Mouse (Mus musculus) ES-E14 (cell line): ENCODE measurements around the gene Hoxd13.

Experiments
- HCFC1 ChIP-seq: IDR thresholded peaks from 2 replicates; pipeline ENCODE4 v1.6.1; 2012; ENCODE audit warnings: low read length, inconsistent platforms, borderline replicate concordance; ENCODE audit not compliant: insufficient read depth
- MAFK ChIP-seq: IDR thresholded peaks from 2 replicates; pipeline ENCODE4 v1.6.1; 2014; ENCODE audit warnings: mild to moderate bottlenecking, low read depth, low read length, inconsistent platforms; ENCODE audit not compliant: insufficient read depth
- ZC3H11A ChIP-seq: IDR thresholded peaks from 2 replicates; pipeline ENCODE4 v1.6.1; 2012; ENCODE audit warnings: low read depth, mild to moderate bottlenecking, inconsistent platforms, low read length, borderline replicate concordance

DNA sequence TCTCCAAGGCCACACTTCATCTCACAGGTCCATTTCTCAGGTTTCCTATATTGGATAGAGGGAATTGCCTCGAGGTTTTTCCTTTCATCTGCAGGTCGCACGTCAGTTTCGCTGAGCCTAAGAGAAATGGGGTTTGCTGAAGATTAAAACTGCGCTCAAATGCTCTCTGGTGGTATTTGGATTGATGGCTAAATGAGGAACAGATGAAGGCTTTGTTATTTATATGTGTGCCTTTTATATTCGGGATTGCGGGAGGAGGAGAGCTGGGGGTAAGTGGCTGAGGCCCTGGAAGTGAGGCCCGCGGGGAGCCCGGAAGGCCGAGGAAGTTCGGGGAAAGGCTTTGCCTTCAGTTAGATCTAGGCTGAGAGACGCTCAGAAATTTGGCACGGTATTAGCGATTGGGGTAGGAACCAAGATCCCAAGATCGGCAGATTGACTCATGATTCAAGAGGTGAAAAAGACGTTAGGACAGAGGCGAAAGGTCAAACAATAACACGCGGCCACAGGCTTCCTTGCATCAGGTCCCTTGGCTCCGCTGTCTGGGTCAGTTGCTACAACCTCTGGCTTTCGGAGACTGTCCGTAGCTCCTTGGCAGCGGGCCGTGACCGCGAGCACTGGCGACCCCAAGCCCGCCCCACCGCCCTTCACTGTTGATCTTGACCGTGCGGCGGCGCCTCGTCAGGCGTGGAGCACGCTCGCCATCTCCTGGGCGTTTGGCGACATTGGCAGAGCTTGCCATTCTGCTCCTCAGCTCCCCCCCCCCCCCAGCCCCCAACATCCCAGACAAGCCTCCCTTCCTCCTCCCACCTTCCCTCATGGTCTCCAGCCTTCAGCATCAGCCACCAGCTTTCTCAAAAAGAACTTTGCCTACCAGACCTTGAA lies 4.6 kb downstream of the Hoxd13 start:
- TF ChIP-seq ZC3H11A (0 out of 2 replicates have a peak, but pooled peaks have one; percentile 31), HCFC1 (no peak), MAFK (no peak)
